ENCODE assay signal across 8 mouse cellular contexts in genomic region chr5:135887675-135888102, GRCm38 (mm10). TPM values are rescaled to one million over a fixed set of nuclear protein-coding genes. Genes with fewer than 3 reads are reported as not detected.
DNase-seq lines count a peak whose midpoint lies in the region; ATAC-seq and TF ChIP-seq lines count a peak whose summit lies in the region.

TSS of gene Hspb1 (plus strand) at chr5:135887919.

- H3K27ac ChIP-seq in brown adipose tissue, adult 24 weeks (replicated peaks; ENCODE audit: low read depth, low read length), result peak within 1 kb of the TSS; percentile 98
- 0 out of 2 replicates have a peak within 1 kb of the TSS, but pooled peaks have one; percentile 18 for H3K27ac ChIP-seq in intestine, embryonic 16.5 days (ENCODE audit: low read length)
- H3K27ac ChIP-seq in liver, embryonic 14.5 days, result no peak within 1 kb of the TSS
- no peak within 1 kb of the TSS for H3K27ac ChIP-seq in neural tube, embryonic 14.5 days (ENCODE audit: low read depth, low read length)

- WGBS in intestine, embryonic 16.5 days, result under 1% methylated on average over 23 of the region's 24 CpGs
- WGBS in liver, embryonic 14.5 days (ENCODE audit: insufficient replicate concordance), result 1% methylated on average over 24 of the region's 24 CpGs
- 2% methylated on average over 24 of the region's 24 CpGs for WGBS in neural tube, embryonic 14.5 days

- H3K4me3 ChIP-seq in brown adipose tissue, adult 24 weeks (ENCODE audit: insufficient read depth, low read depth, low read length), result peak within 1 kb of the TSS; percentile 83
- H3K4me3 ChIP-seq in intestine, embryonic 16.5 days (ENCODE audit: low read length), result peak within 1 kb of the TSS; percentile 45
- peak within 1 kb of the TSS in 1 of 2 experiments; percentile 16; a peak in 1 of 4 replicates for H3K4me3 ChIP-seq in liver, embryonic 14.5 days (ENCODE audit: insufficient read depth in 1 of 2, low read depth in 2 of 2, low read length in 2 of 2)
- peak within 1 kb of the TSS; percentile 19; the same call in 1 of the 2 replicates for H3K4me3 ChIP-seq in neural tube, embryonic 14.5 days (ENCODE audit: low read depth, low read length)

- peaks cover 6% of the 10 kb centered on the region; the same call in 1 of the 2 replicates for H3K27me3 ChIP-seq in intestine, embryonic 16.5 days (replicated peaks; ENCODE audit: control insufficient read depth, insufficient read depth, low read length)
- peaks cover 29% of the 10 kb centered on the region for H3K27me3 ChIP-seq in liver, embryonic 14.5 days (ENCODE audit: control insufficient read depth, insufficient read depth, low read length)
- H3K27me3 ChIP-seq in neural tube, embryonic 14.5 days (ENCODE audit: control insufficient read depth, insufficient read depth, low read length), result peaks cover 9% of the 10 kb centered on the region

- no peaks in the 10 kb centered on the region for H3K4me1 ChIP-seq in brown adipose tissue, adult 24 weeks (ENCODE audit: control insufficient read depth, insufficient read depth, insufficient read length, low read length)
- H3K4me1 ChIP-seq in intestine, embryonic 16.5 days (ENCODE audit: control insufficient read depth, insufficient read depth, low read length), result peaks cover 12% of the 10 kb centered on the region
- H3K4me1 ChIP-seq in liver, embryonic 14.5 days (replicated peaks; ENCODE audit: control insufficient read depth in 2 of 2, insufficient read depth in 2 of 2, low read length in 1 of 2), result no peaks in the 10 kb centered on the region
- no peaks in the 10 kb centered on the region for H3K4me1 ChIP-seq in neural tube, embryonic 14.5 days (ENCODE audit: control insufficient read depth, insufficient read depth, low read length)

- ATAC-seq in intestine, embryonic 16.5 days, result peak; percentile 82
- no peak for ATAC-seq in liver, embryonic 14.5 days (ENCODE audit: insufficient read depth)
- no peak for ATAC-seq in neural tube, embryonic 14.5 days (ENCODE audit: low read depth)

- H3K4me2 ChIP-seq in intestine, embryonic 16.5 days (ENCODE audit: low read depth, low read length), result peak within 1 kb of the TSS; percentile 71
- H3K4me2 ChIP-seq in liver, embryonic 14.5 days (ENCODE audit: low read depth), result peak within 1 kb of the TSS; percentile 43
- peak within 1 kb of the TSS; percentile 38; the same call in 1 of the 2 replicates for H3K4me2 ChIP-seq in neural tube, embryonic 14.5 days (ENCODE audit: low read depth, low read length)

- H3K9me3 ChIP-seq in intestine, embryonic 16.5 days (ENCODE audit: control insufficient read depth, low read length), result no peaks in the 10 kb centered on the region
- H3K9me3 ChIP-seq in liver, embryonic 14.5 days (ENCODE audit: control insufficient read depth, low read length), result no peaks in the 10 kb centered on the region
- no peaks in the 10 kb centered on the region for H3K9me3 ChIP-seq in neural tube, embryonic 14.5 days (ENCODE audit: control insufficient read depth, low read length)

- peak; percentile 74 for DNase-seq in embryo, embryonic 10.5 days (ENCODE audit: low spot score)
- no peak for DNase-seq in embryo, embryonic 10 days (ENCODE audit: low spot score)
- no peak for DNase-seq in gonadal fat pad, adult 2 months (ENCODE audit: low read depth)
- DNase-seq in liver, embryonic 14.5 days (ENCODE audit: low read depth in 3 of 3, low spot score in 3 of 3), result no peak
- no peak for DNase-seq in right cerebral cortex, postnatal 36 days (ENCODE audit: low spot score in 2 of 2)

- H3K36me3 ChIP-seq in intestine, embryonic 16.5 days (ENCODE audit: control insufficient read depth, insufficient read depth, low read length), result no peaks in the 10 kb centered on the region
- no peaks in the 10 kb centered on the region for H3K36me3 ChIP-seq in liver, embryonic 14.5 days (replicated peaks; ENCODE audit: control insufficient read depth, insufficient read depth, low read depth)
- H3K36me3 ChIP-seq in neural tube, embryonic 14.5 days (ENCODE audit: control insufficient read depth, insufficient read depth, low read length), result no peaks in the 10 kb centered on the region

- TF ChIP-seq CTCF in liver, embryonic 14.5 days (IDR thresholded peaks at IDR 0.05; ENCODE audit: low read depth), result no peak

- no peak for TF ChIP-seq EP300 in liver, embryonic 14.5 days (IDR thresholded peaks at IDR 0.05; ENCODE audit: low read depth)

- peak within 1 kb of the TSS; percentile 59 for H3K9ac ChIP-seq in intestine, embryonic 16.5 days (ENCODE audit: low read depth, low read length)
- H3K9ac ChIP-seq in liver, embryonic 14.5 days (replicated peaks), result no peak within 1 kb of the TSS
- 0 out of 2 replicates have a peak within 1 kb of the TSS, but pooled peaks have one; percentile 32 for H3K9ac ChIP-seq in neural tube, embryonic 14.5 days (replicated peaks; ENCODE audit: low read depth, low read length)

RNA-seq across cellular contexts. Expression of gene Hspb1, which starts in this region (rescaled TPM):
- polyA plus RNA-seq in brown adipose tissue, adult 24 weeks (2012; ENCODE audit: insufficient read depth, insufficient read length, missing spikeins), result 233 and 423 TPM in 2 replicates
- 195 and 199 TPM in 2 replicates for polyA plus RNA-seq in gonadal fat pad, adult 2 months (2012; rRNA removed)
- 112 and 114 TPM in 2 replicates for polyA plus RNA-seq in intestine, embryonic 16.5 days (2015; fragmentation: Nextera tagmentation; extraction: Ambion mirVana)
- polyA plus RNA-seq in liver, embryonic 14.5 days (2012; rRNA removed), result 1.7 and 1.9 TPM in 2 replicates
- 1.7 and 1.8 TPM in 2 replicates for polyA plus RNA-seq in liver, embryonic 14.5 days (2014; fragmentation: Nextera tagmentation; extraction: Ambion mirVana)
- polyA plus RNA-seq in neural tube, embryonic 14.5 days (2014; fragmentation: Nextera tagmentation; extraction: Ambion mirVana), result 7.8 and 11.4 TPM in 2 replicates

Comparison
In these comparisons a context has a peak if more than half of its experiments do, and no peak if none do; other contexts are left out.
1. H3K27ac ChIP-seq: peak in brown adipose tissue, adult 24 weeks (single experiment) and intestine, embryonic 16.5 days (single experiment); none in liver, embryonic 14.5 days (single experiment) and neural tube, embryonic 14.5 days (single experiment).
2. Peak in every context shown above with its lines, with median percentiles within 50 percentile points of each other: H3K4me2 ChIP-seq.